Mouse (Mus musculus) limb, embryonic 14.5 days (tissue): ENCODE measurements at regions not wholly inside any gene's neighbourhood (a gene's known extent, or its start where the extent isn't known, plus 50 kb on each side); places are given as distances from the start of the nearest gene placed in this dataset.

ENCODE experiments used
- ATAC-seq: fragments of 200-750 bp; cut with Nextera tagmentation; 2 replicates; pipeline ENCODE4 v1.8.0; 2017; ENCODE audit warnings: low read depth, moderate number of reproducible peaks, moderate TSS enrichment; ENCODE audit not compliant: low FRiP score
- DNase-seq: peaks from one replicate; pipeline ENCODE4 v3.0.0-alpha.2; 2015; ENCODE audit warnings: low spot score
- H3K27ac ChIP-seq: fragments of 300-500 bp; sonication (generic); replicated peaks from 2 replicates; pipeline ENCODE4 v1.5.1; 2014; ENCODE audit warnings: low read depth, mild to moderate bottlenecking, low read length, moderate library complexity, mixed read lengths
- H3K27me3 ChIP-seq: fragments of 300-500 bp; sonication (generic); 2 replicates; pipeline ENCODE4 v1.6.1; 2014; ENCODE audit warnings: low read length, mixed read lengths; ENCODE audit not compliant: control insufficient read depth, insufficient read depth
- H3K36me3 ChIP-seq: fragments of 300-500 bp; sonication (generic); 2 replicates; pipeline ENCODE4 v1.6.1; 2014; ENCODE audit warnings: mild to moderate bottlenecking, low read length, moderate library complexity, mixed read lengths; ENCODE audit not compliant: control insufficient read depth, insufficient read depth
- H3K4me1 ChIP-seq: fragments of 300-500 bp; sonication (generic); 2 replicates; pipeline ENCODE4 v1.6.1; 2014; ENCODE audit warnings: antibody characterized with exemption, low read length, mixed read lengths; ENCODE audit not compliant: control insufficient read depth, insufficient read depth
- H3K4me2 ChIP-seq: fragments of 300-500 bp; sonication (generic); replicated peaks from 2 replicates; pipeline ENCODE4 v1.6.1; 2014; ENCODE audit warnings: low read depth, mild to moderate bottlenecking, low read length, moderate library complexity; ENCODE audit not compliant: severe bottlenecking
- H3K4me3 ChIP-seq: fragments of 300-500 bp; sonication (generic); replicated peaks from 2 replicates; pipeline ENCODE4 v1.5.1; 2014; ENCODE audit warnings: low read length
- H3K9ac ChIP-seq: fragments of 300-500 bp; sonication (generic); 2 replicates; pipeline ENCODE4 v1.6.1; 2014; ENCODE audit warnings: mild to moderate bottlenecking, low read depth, low read length, moderate library complexity; ENCODE audit not compliant: severe bottlenecking
- H3K9me3 ChIP-seq: fragments of 300-500 bp; sonication (generic); 2 replicates; pipeline ENCODE4 v1.6.1; 2016; ENCODE audit warnings: low read length; ENCODE audit not compliant: control insufficient read depth
- POLR2A ChIP-seq: fragments of 200-500 bp; IDR thresholded peaks from 2 replicates; pipeline ENCODE4 v1.8.0; 2012; ENCODE audit warnings: inconsistent platforms, mild to moderate bottlenecking, moderate library complexity, borderline replicate concordance; ENCODE audit not compliant: insufficient read depth, insufficient read length; ENCODE audit errors: extremely low read depth
- WGBS: fragments of 180-500 bp; shearing (Covaris S2); extraction: QIAGEN DNeasy Blood & Tissue Kit; methylation state at CpG from one replicate; pipeline ENCODE4 v1.1.7; 2014; 5-methylcytosine and 5-hydroxymethylcytosine counted together

DNA sequence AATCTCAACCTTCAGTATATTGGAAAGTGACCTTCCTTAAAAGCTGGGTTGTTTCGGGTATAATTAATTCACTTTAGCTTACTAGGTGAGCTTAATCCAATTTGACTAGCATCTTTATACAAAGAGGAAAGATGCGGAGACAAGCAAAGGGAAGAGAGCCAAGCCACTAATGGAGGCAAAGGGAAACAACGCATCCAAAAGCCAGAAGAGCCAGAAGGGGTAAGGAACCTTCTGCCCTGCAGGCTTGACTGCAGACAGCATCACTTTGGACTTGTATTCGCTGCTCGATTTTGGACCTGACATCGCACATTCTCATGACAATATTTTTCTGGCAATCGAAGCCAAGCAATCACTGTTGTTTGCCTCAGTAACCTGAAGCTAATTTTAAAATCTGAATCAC, 700.8 kb downstream of the Rps29 start:
- Histone ChIP-seq H3K9me3 (no peaks in the 10 kb centered on the region), H3K27ac (no peak overlapping the region), H3K9ac (no peak overlapping the region), H3K4me2 (no peak overlapping the region), H3K4me3 (no peak overlapping the region), H3K36me3 (no peaks in the 10 kb centered on the region), H3K4me1 (peaks cover 5% of the 10 kb centered on the region; the same call in 1 of the 2 replicates), H3K27me3 (no peaks in the 10 kb centered on the region)
- 87% methylated on average over 7 of the region's 7 CpGs for WGBS
- TF ChIP-seq POLR2A, result no peak
- DNase-seq (no peak), ATAC-seq (no peak)

DNA sequence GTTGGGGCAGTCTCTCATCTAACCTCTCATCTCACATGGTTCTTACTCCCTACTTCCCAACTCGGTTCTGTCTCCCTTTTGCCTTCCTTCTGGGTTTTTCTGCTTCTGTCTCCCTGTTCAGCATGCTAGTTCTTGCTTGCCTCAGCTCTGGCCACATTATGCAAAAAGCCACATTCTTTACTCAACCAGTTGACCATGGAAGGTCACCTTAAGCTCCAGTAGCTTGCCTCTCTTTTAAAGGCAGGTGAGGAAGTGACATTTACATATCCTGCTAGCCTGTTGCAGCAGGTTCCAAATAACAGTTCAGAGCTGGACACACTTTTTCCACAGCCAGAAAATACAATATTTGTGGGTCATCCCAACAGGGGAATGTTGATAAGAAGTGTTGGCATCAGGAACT, 732.4 kb downstream of the Rps29 start:
- ATAC-seq (no peak), DNase-seq (no peak)
- 68% methylated on average over 1 of the region's 1 CpGs for WGBS
- TF ChIP-seq POLR2A, result no peak
- Histone ChIP-seq H3K4me3 (no peak overlapping the region), H3K9me3 (no peaks in the 10 kb centered on the region), H3K4me1 (no peaks in the 10 kb centered on the region), H3K36me3 (no peaks in the 10 kb centered on the region), H3K4me2 (no peak overlapping the region), H3K27me3 (no peaks in the 10 kb centered on the region), H3K9ac (no peak overlapping the region), H3K27ac (no peak overlapping the region)

DNA sequence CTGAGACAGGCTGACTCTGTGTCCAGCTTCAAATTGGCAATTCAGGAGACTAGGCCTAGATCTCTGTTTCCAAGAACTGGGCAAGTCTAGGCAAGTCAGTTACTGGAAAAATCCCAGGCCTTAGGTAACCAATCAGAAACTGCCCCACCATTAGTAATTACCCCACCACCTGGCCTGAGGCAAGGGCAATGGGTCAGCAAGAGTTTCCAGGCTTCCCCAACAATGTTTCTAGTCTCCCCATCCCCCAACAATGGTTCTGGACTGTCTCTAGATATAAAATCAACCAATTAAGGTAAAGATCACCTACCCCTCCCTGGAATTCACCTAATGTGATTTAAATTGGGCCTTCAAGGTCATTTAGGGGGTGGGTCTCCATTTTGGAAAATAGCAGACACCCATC, 734.0 kb downstream of the Rps29 start:
- ATAC-seq, result no peak
- no peak overlapping the region for H3K9ac ChIP-seq
- TF ChIP-seq POLR2A, result no peak
- H3K4me3 ChIP-seq, result no peak overlapping the region
- H3K27me3 ChIP-seq, result no peaks in the 10 kb centered on the region
- no peak for DNase-seq
- H3K27ac ChIP-seq, result no peak overlapping the region
- no peaks in the 10 kb centered on the region for H3K36me3 ChIP-seq
- no peaks in the 10 kb centered on the region for H3K9me3 ChIP-seq
- no peak overlapping the region for H3K4me2 ChIP-seq
- H3K4me1 ChIP-seq, result no peaks in the 10 kb centered on the region
